Mouse (Mus musculus) hindbrain, embryonic 14.5 days (tissue): ENCODE measurements around the gene Itsn1. TPM values are rescaled to one million over a fixed set of nuclear protein-coding genes. Genes with fewer than 3 reads are reported as not detected.

Source experiments
- ATAC-seq: fragments of 200-750 bp; cut with Nextera tagmentation; 2 replicates; pipeline ENCODE4 v1.8.0; 2017; ENCODE audit warnings: moderate number of reproducible peaks, mild to moderate bottlenecking, moderate TSS enrichment, moderate library complexity; ENCODE audit not compliant: low FRiP score
- DNase-seq: peaks from one replicate; pipeline ENCODE4 v3.0.0-alpha.2; 2015; ENCODE audit warnings: low spot score
- H3K27ac ChIP-seq: fragments of 300-500 bp; sonication (generic); 2 replicates; pipeline ENCODE4 v1.5.1; 2014; ENCODE audit warnings: mild to moderate bottlenecking, moderate library complexity
- H3K27me3 ChIP-seq: fragments of 300-500 bp; sonication (generic); 2 replicates; pipeline ENCODE4 v1.6.1; 2014; ENCODE audit warnings: mild to moderate bottlenecking, low read length, mixed read lengths; ENCODE audit not compliant: control insufficient read depth, insufficient read depth
- H3K36me3 ChIP-seq: fragments of 300-500 bp; sonication (generic); replicated peaks from 2 replicates; pipeline ENCODE4 v1.6.1; 2014; ENCODE audit not compliant: control insufficient read depth, insufficient read depth
- H3K4me1 ChIP-seq: fragments of 300-500 bp; sonication (generic); replicated peaks from 2 replicates; pipeline ENCODE4 v1.6.1; 2014; ENCODE audit warnings: antibody characterized with exemption, low read length, mixed read lengths; ENCODE audit not compliant: control insufficient read depth, insufficient read depth
- H3K4me2 ChIP-seq: fragments of 300-500 bp; sonication (generic); replicated peaks from 2 replicates; pipeline ENCODE4 v1.6.1; 2014; ENCODE audit warnings: mild to moderate bottlenecking, moderate library complexity
- H3K4me3 ChIP-seq: fragments of 300-500 bp; sonication (generic); replicated peaks from 2 replicates; pipeline ENCODE4 v1.5.1; 2014; ENCODE audit warnings: mild to moderate bottlenecking, low read length
- H3K9ac ChIP-seq: fragments of 300-500 bp; sonication (generic); 2 replicates; pipeline ENCODE4 v1.6.1; 2014
- H3K9me3 ChIP-seq: fragments of 300-500 bp; sonication (generic); 2 replicates; pipeline ENCODE4 v1.6.1; 2016; ENCODE audit warnings: low read length; ENCODE audit not compliant: control insufficient read depth
- WGBS: fragments of 180-500 bp; shearing (Covaris S2); extraction: QIAGEN DNeasy Blood & Tissue Kit; methylation state at CpG from one replicate; pipeline ENCODE4 v1.1.7; 2014; 5-methylcytosine and 5-hydroxymethylcytosine counted together
- polyA plus RNA-seq: library from polyadenylated mRNA; unstranded; fragments of >200 nt; fragmentation: Nextera tagmentation; extraction: Ambion mirVana; gene quantifications from 2 replicates; pipeline ENCODE4 v1.2.1, GENCODE M21; 2014

The Itsn1 gene
- polyA plus RNA-seq, 1 experiment from 2014 or later = 61.8 TPM

DNA sequence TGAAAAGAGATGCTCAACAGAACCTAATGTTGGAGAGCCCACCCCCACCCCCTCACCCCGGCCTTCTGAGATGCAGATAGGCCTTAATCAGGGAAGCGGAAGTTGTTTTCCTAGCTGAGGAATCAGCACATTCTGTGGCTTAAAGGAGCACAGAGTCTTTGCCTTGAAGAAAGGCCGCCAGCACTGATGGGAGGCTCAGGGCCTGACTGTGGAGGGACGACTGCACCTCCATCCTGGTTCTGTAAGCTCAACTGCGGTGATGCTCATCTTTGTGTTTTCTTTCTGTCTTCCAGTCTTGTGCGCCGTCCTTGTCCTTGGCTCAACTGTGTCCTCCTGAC lies 11.8 kb downstream of the Itsn1 start:
- Histone ChIP-seq H3K4me1 (peaks cover 35% of the 10 kb centered on the region), H3K36me3 (no peaks in the 10 kb centered on the region), H3K27ac (no peak overlapping the region), H3K4me2 (no peak overlapping the region), H3K4me3 (no peak overlapping the region), H3K9me3 (no peaks in the 10 kb centered on the region), H3K27me3 (no peaks in the 10 kb centered on the region), H3K9ac (no peak overlapping the region; the same call in 1 of the 2 replicates)
- WGBS = 53% methylated on average over 7 of the region's 7 CpGs
- DNase-seq = no peak
- ATAC-seq = no peak

DNA sequence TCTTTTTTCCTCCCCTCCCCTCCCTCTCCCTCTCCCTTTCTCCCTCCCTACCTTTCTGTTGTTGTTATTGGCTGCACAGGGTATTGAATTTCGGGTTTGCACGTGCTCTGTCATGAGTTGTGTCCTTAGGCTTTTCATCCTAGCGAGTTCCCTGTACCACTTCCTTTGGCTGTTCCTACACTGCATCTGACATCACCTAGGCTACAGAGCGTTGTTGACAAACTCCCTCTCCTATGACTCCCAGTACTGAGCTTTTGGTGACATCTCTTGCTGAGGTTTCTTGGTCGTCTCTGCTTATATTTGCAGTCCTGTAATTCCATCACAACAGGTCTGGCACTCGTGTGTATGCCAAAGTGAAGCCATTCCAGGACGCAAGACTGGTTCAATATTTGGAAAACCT lies 14.0 kb downstream of the Itsn1 start:
- Histone ChIP-seq H3K27me3 (no peaks in the 10 kb centered on the region), H3K36me3 (no peaks in the 10 kb centered on the region), H3K9ac (no peak overlapping the region), H3K4me1 (peaks cover 26% of the 10 kb centered on the region; the same call in 1 of the 2 replicates), H3K4me3 (no peak overlapping the region), H3K27ac (no peak overlapping the region), H3K4me2 (no peak overlapping the region), H3K9me3 (no peaks in the 10 kb centered on the region)
- WGBS = 78% methylated on average over 7 of the region's 7 CpGs
- DNase-seq (no peak), ATAC-seq (no peak)

DNA sequence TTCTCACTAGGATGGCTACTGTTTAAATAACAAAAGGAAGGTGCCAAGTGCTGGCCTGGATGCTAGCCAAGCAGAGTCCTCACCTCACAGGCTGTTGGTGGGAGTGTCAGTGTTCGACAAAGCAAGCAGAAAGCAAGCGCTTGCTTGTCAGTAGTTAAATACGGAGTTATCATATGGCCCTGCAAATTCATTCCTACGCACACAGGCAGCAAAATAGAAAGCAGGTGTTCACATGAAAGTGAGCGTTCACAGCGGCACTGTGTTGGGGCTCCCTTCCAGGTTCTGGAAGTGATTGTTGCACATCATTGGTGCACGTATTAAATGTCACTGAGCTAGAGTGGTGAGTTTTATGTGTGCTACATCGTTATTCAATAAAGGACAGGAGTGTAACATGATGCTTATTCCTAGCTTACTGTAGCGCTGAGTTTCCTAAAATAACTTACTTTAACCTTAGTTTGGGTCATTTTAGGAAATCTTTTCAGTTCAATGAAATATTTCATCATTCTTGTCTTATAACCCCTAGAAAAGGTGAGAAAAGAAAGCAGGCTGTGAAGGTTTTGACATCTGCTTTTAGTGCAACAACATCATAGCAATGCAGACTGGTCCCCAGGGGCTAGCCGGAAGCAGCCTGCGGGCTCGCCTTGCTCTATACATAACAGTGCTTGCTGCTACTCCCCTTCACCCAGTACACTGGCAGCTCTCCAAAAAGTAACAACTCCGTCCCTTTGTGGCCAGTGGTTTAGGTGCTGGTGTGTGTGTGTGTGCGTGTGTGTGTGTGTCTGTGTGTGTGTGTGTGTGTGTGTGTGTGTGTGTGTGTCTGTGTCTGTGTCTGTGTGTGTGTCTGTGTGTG lies 17.2 kb downstream of the Itsn1 start:
- Histone ChIP-seq H3K4me2 (no peak overlapping the region), H3K4me3 (no peak overlapping the region), H3K27ac (0 out of 2 replicates have a peak overlapping the region, but pooled peaks have one; percentile 9), H3K9me3 (no peaks in the 10 kb centered on the region), H3K9ac (no peak overlapping the region), H3K27me3 (no peaks in the 10 kb centered on the region), H3K4me1 (peaks cover 15% of the 10 kb centered on the region; the same call in 1 of the 2 replicates), H3K36me3 (peaks cover 3% of the 10 kb centered on the region; the same call in 1 of the 2 replicates)
- ATAC-seq (no peak), DNase-seq (peak; percentile 33)
- 61% methylated on average over 14 of the region's 14 CpGs for WGBS

DNA sequence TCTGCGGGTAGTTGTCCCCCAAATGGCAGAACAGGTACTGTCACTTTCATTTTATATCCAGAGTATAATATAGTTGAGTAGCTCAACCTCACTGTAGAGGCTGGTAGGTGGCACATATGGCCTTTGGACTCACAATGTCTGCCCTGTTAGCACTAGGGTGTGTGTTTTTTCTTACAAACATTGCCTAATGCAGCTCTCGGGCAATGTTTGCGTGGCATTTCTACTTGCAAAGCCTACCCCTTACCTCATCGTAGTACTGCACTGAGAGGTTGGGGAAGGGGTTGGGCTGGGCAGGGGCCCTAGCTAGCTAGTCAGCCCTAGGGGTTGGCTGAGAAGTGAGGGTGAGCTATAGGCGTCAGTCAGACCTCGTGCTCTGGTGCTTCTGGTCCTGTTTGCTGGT lies 18.5 kb downstream of the Itsn1 start:
- Histone ChIP-seq H3K4me3 (no peak overlapping the region), H3K4me1 (peaks cover 18% of the 10 kb centered on the region; the same call in 1 of the 2 replicates), H3K9ac (no peak overlapping the region), H3K4me2 (no peak overlapping the region), H3K9me3 (no peaks in the 10 kb centered on the region), H3K36me3 (peaks cover 3% of the 10 kb centered on the region; the same call in 1 of the 2 replicates), H3K27me3 (no peaks in the 10 kb centered on the region), H3K27ac (no peak overlapping the region)
- 89% methylated on average over 6 of the region's 6 CpGs for WGBS
- no peak for DNase-seq
- ATAC-seq = no peak

DNA sequence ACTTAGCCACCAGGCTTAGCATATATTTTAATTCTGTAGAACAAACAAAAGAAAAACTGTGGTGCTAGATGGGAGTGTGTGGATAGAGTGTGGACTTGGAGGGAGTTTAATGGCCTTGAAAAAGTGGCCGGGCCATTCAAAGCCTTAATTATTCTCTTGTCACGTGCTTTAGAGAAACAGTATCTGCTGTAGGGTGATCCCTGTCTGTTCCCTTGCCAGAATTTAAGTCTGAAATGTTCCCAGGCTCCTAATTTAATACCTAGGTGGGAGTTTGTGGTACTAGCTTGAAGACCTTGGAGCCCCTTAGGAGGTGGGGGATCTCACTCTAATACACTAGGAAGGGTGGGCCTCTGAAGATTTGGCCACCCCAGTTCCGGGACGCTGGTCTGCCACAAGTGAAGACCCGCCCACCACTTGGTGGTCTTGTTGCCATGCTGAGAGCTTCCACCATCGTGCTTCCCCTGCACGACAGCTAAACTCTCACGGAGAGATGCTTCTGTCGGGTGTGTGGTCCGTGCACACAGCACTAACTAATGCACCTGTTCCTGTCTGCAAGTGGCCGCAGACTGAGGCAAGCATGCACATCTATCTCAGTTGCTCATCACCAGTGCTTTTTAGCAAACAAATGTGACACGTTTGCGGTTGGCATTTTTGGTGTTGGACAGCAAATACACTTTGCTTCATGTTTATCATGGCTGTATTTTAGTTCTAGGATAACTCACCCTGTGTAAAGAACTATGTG lies 22.7 kb downstream of the Itsn1 start:
- Histone ChIP-seq H3K27ac (no peak overlapping the region), H3K36me3 (peaks cover 3% of the 10 kb centered on the region; the same call in 1 of the 2 replicates), H3K9me3 (no peaks in the 10 kb centered on the region), H3K9ac (no peak overlapping the region), H3K4me2 (no peak overlapping the region), H3K4me3 (no peak overlapping the region), H3K27me3 (no peaks in the 10 kb centered on the region), H3K4me1 (0 out of 2 replicates have a peak, but pooled peaks cover 8% of the 10 kb centered on the region)
- 76% methylated on average over 13 of the region's 13 CpGs for WGBS
- ATAC-seq (no peak), DNase-seq (no peak)

DNA sequence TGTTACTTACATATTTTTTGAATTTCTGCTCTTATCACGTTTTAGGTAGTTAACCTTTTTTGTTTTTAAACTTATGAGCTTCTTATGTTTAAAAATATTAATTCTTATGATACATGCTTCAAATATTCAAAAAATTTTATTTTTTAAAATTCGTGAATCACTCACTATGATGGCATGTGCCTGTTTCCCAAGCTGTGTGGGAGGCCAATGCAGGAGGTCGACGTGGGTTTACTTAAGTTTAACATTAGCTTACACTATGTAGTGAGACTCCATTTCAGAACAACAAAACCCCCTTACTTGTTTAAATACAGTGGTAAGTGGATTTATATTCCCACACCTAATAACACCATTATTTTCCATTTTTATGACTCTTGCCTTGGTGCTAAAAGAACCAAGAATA lies 24.5 kb downstream of the Itsn1 start:
- no peak overlapping the region for H3K4me3 ChIP-seq
- H3K9me3 ChIP-seq = no peaks in the 10 kb centered on the region
- DNase-seq (no peak), ATAC-seq (no peak)
- 0 out of 2 replicates have a peak, but pooled peaks cover 8% of the 10 kb centered on the region for H3K4me1 ChIP-seq
- no peak overlapping the region for H3K4me2 ChIP-seq
- H3K27ac ChIP-seq = no peak overlapping the region
- H3K27me3 ChIP-seq = no peaks in the 10 kb centered on the region
- WGBS = 92% methylated on average over 4 of the region's 4 CpGs
- H3K36me3 ChIP-seq = peaks cover 3% of the 10 kb centered on the region; the same call in 1 of the 2 replicates
- H3K9ac ChIP-seq = no peak overlapping the region

DNA sequence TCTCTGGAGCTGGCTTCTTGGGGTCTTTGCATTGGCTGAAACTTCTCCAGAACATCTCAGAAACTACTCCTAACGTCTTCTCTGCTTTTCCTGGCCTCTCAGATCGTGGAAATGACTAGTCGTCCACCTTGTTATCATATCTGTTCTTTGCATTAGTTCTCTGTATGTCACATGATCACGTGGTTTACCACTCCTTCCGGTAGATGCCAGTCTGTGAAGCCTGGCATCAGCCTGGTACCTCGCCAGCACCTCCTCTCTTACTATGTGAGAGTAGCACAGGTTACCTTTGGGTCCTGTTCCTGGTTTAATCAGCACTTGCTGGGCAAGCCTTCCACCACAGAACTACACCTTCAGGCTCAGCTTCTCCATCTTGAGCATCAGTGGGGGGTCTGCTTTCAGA lies 25.9 kb downstream of the Itsn1 start:
- H3K36me3 ChIP-seq = peaks cover 3% of the 10 kb centered on the region; the same call in 1 of the 2 replicates
- ATAC-seq = no peak
- no peaks in the 10 kb centered on the region for H3K27me3 ChIP-seq
- H3K27ac ChIP-seq = no peak overlapping the region
- H3K4me2 ChIP-seq = no peak overlapping the region
- H3K9me3 ChIP-seq = no peaks in the 10 kb centered on the region
- WGBS = 92% methylated on average over 6 of the region's 6 CpGs
- no peak overlapping the region for H3K9ac ChIP-seq
- H3K4me3 ChIP-seq = no peak overlapping the region
- DNase-seq = no peak
- peaks cover 8% of the 10 kb centered on the region; the same call in 1 of the 2 replicates for H3K4me1 ChIP-seq

DNA sequence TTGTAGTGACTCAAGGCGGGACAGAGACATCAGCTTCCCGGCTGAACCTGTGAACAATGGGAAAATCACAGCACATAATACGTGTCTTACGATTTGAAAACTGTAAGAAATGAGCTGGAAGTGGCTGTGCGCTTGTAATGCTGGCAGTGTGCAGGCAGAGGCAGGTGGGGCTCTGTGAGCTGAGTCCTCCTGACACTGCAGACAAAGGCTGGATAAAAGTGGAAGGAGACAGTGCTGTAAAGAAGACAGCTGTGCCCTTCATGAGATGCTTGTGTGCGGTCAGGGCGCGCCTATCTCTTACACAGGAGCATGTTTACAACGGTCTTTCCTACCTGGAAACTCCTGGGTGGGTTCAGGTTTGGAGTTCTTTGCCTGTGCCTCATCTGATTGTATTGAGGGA lies 32.1 kb downstream of the Itsn1 start:
- Histone ChIP-seq H3K36me3 (no peaks in the 10 kb centered on the region), H3K27me3 (no peaks in the 10 kb centered on the region), H3K9me3 (no peaks in the 10 kb centered on the region), H3K9ac (no peak overlapping the region), H3K4me3 (no peak overlapping the region), H3K27ac (peak overlapping the region; percentile 15; the same call in 1 of the 2 replicates), H3K4me2 (no peak overlapping the region), H3K4me1 (peaks cover 29% of the 10 kb centered on the region)
- ATAC-seq = 0 out of 2 replicates have a peak, but pooled peaks have one; percentile 31
- no peak for DNase-seq
- WGBS = 70% methylated on average over 9 of the region's 9 CpGs

DNA sequence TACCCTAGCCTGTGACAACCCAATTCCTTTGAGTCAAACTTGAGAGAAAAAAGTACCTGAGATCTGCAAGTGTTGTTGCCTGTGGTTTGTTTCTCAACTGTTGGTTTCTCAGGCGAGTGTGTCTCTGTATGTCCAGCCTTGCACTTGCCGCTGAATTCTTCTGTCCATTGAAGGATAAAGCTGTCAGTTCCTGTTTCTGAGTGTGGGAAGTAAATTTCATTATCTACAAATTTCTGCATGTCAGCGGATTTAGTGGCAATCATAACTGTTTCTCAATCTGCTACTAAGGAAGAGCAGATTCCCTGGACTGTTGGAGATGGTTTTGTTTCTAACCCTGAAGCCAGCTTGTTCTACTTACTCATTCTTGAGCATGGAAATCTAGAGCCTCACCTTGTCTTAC lies 32.7 kb downstream of the Itsn1 start:
- H3K4me3 ChIP-seq = no peak overlapping the region
- no peaks in the 10 kb centered on the region for H3K27me3 ChIP-seq
- H3K9me3 ChIP-seq = no peaks in the 10 kb centered on the region
- H3K4me1 ChIP-seq = peaks cover 34% of the 10 kb centered on the region
- H3K27ac ChIP-seq = no peak overlapping the region
- no peaks in the 10 kb centered on the region for H3K36me3 ChIP-seq
- no peak overlapping the region for H3K4me2 ChIP-seq
- ATAC-seq = no peak
- WGBS = 81% methylated on average over 3 of the region's 3 CpGs
- no peak overlapping the region for H3K9ac ChIP-seq
- no peak for DNase-seq
